Mouse (Mus musculus) heart, postnatal 0 days (tissue): Measurements from ENCODE around the gene Evl. TPM values are rescaled to one million over a fixed set of nuclear protein-coding genes. Genes with fewer than 3 reads are reported as not detected.

ENCODE experiments used
- ATAC-seq: fragments of 200-750 bp; cut with Nextera tagmentation; 2 replicates; pipeline ENCODE4 v1.8.0; 2017; ENCODE audit warnings: low read depth, moderate number of reproducible peaks, moderate library complexity; ENCODE audit not compliant: insufficient read depth
- DNase-seq: peaks from one replicate; pipeline ENCODE4 v3.0.0-alpha.2; 2016; ENCODE audit warnings: low spot score
- H3K27ac ChIP-seq: fragments of 300-500 bp; sonication (generic); 2 replicates; pipeline ENCODE4 v1.5.1; 2014; ENCODE audit warnings: low read depth, mild to moderate bottlenecking
- H3K27me3 ChIP-seq: fragments of 300-500 bp; sonication (generic); 2 replicates; pipeline ENCODE4 v1.6.1; 2014; ENCODE audit warnings: low read length, mixed read lengths; ENCODE audit not compliant: control insufficient read depth, insufficient read depth
- H3K36me3 ChIP-seq: fragments of 300-500 bp; sonication (generic); replicated peaks from 2 replicates; pipeline ENCODE4 v1.6.1; 2014; ENCODE audit warnings: low read length, mixed read lengths; ENCODE audit not compliant: control insufficient read depth, insufficient read depth
- H3K4me1 ChIP-seq: fragments of 300-500 bp; sonication (generic); 2 replicates; pipeline ENCODE4 v1.6.1; 2014; ENCODE audit warnings: antibody characterized with exemption; ENCODE audit not compliant: control insufficient read depth, insufficient read depth
- H3K4me2 ChIP-seq: fragments of 300-500 bp; sonication (generic); 2 replicates; pipeline ENCODE4 v1.6.1; 2014; ENCODE audit warnings: low read depth, mild to moderate bottlenecking, low read length, moderate library complexity
- H3K4me3 ChIP-seq: fragments of 300-500 bp; sonication (generic); 2 replicates; pipeline ENCODE4 v1.5.1; 2014; ENCODE audit warnings: low read depth, low read length
- H3K9ac ChIP-seq: fragments of 300-500 bp; sonication (generic); replicated peaks from 2 replicates; pipeline ENCODE4 v1.6.1; 2014; ENCODE audit warnings: low read depth, low read length, mixed read lengths
- H3K9me3 ChIP-seq: fragments of 300-500 bp; sonication (generic); replicated peaks from 2 replicates; pipeline ENCODE4 v1.6.1; 2016; ENCODE audit warnings: low read length; ENCODE audit not compliant: control insufficient read depth
- CTCF ChIP-seq: IDR thresholded peaks from 2 replicates; pipeline ENCODE4 v1.5.1; 2016; ENCODE audit warnings: antibody characterized with exemption, control low read depth, low read depth
- EP300 ChIP-seq: IDR thresholded peaks from 2 replicates; pipeline ENCODE4 v1.6.1; 2016; ENCODE audit warnings: antibody characterized with exemption, low read depth
- WGBS: fragments of 180-500 bp; shearing (Covaris S2); extraction: QIAGEN DNeasy Blood & Tissue Kit; methylation state at CpG from one replicate; pipeline ENCODE4 v1.1.7; 2014; 5-methylcytosine and 5-hydroxymethylcytosine counted together
- polyA plus RNA-seq: library from polyadenylated mRNA; unstranded; fragments of >200 nt; fragmentation: Nextera tagmentation; extraction: Ambion mirVana; gene quantifications from 2 replicates; pipeline ENCODE4 v1.2.1, GENCODE M21; 2015
- total RNA-seq: library from RNA; depleted of rRNA; stranded (reverse); fragments of >200 nt; gene quantifications from 2 replicates; pipeline ENCODE4 v1.2.3, GENCODE M21; 2014; ENCODE audit warnings: low replicate concordance

The Evl gene
- total and polyA plus RNA-seq, 2 experiments from 2014 or later = 26.6 to 39.5 TPM

DNA sequence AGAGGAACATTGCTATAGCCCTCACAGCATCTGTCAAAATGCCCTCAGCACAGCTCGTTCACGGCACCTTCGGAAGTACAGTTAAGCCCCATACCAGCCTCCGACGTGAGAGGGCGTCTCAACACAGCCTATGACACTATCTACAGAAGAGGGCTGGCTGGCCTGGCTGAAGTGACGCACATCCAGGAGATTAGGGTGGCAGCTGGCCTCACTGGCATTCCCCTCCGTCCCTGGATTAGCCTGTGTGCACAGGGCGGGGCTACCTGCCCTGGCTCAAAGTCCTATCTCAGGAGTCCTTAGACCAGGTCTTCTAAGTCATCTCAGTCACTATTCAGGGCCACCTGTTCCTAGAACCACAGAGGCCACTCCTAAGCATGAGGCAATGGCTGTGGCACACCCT lies 134.6 kb downstream of the Evl start:
- Histone ChIP-seq H3K4me3 (no peak overlapping the region), H3K4me2 (no peak overlapping the region), H3K27ac (no peak overlapping the region), H3K9ac (no peak overlapping the region), H3K36me3 (peaks cover 19% of the 10 kb centered on the region), H3K9me3 (no peaks in the 10 kb centered on the region), H3K27me3 (no peaks in the 10 kb centered on the region), H3K4me1 (peaks cover 5% of the 10 kb centered on the region)
- TF ChIP-seq CTCF (peak; percentile 52), EP300 (no peak)
- ATAC-seq = peak; percentile 81
- peak; percentile 72 for DNase-seq
- 39% methylated on average over 9 of the region's 9 CpGs for WGBS

- Histone ChIP-seq H3K4me1 (peaks cover 5% of the 10 kb centered on the region), H3K4me3 (no peak overlapping the region), H3K36me3 (peaks cover 11% of the 10 kb centered on the region; the same call in 1 of the 2 replicates), H3K27ac (no peak overlapping the region), H3K9me3 (no peaks in the 10 kb centered on the region), H3K9ac (no peak overlapping the region), H3K4me2 (no peak overlapping the region), H3K27me3 (no peaks in the 10 kb centered on the region)
- 68% methylated on average over 9 of the region's 9 CpGs for WGBS
- DNase-seq = no peak
- TF ChIP-seq CTCF = no peak
- TF ChIP-seq EP300 = no peak
- no peak for ATAC-seq
These were observed 136.0 kb downstream of the Evl start for GRCm38 (mm10) chr12:108690529-108690928.

DNA sequence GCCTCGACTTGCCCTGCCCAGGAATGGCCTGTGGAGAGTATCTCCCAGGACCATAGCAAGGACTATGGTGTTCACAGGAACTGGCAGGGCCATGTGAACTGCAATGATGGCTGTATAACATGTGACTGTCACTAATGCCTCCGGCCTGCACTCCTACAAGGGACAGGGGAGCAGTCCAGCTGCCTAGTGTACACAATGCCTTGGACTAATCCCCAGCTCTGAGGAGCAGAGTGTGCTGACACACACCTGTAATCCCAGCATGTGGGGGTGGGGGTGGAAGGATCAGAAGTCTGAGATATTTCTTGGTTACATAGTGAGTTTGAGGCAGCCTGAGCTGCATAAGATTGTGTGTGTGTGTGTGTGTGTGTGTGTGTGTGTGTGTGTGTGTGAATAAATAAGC lies 139.1 kb downstream of the Evl start:
- no peak overlapping the region for H3K4me2 ChIP-seq
- WGBS = 59% methylated on average over 2 of the region's 2 CpGs
- no peaks in the 10 kb centered on the region for H3K27me3 ChIP-seq
- H3K9me3 ChIP-seq = no peaks in the 10 kb centered on the region
- no peak overlapping the region for H3K4me3 ChIP-seq
- H3K4me1 ChIP-seq = peaks cover 4% of the 10 kb centered on the region; the same call in 1 of the 2 replicates
- no peak overlapping the region for H3K27ac ChIP-seq
- H3K36me3 ChIP-seq = no peaks in the 10 kb centered on the region; the same call in 1 of the 2 replicates
- no peak for DNase-seq
- ATAC-seq = no peak
- TF ChIP-seq CTCF (no peak), EP300 (no peak)
- no peak overlapping the region for H3K9ac ChIP-seq

GRCm38 (mm10) chr12:108694223-108694622 lies 139.7 kb downstream of the Evl start:
- Histone ChIP-seq H3K9ac (no peak overlapping the region), H3K9me3 (no peaks in the 10 kb centered on the region), H3K27me3 (no peaks in the 10 kb centered on the region), H3K4me3 (no peak overlapping the region), H3K4me2 (no peak overlapping the region), H3K36me3 (no peaks in the 10 kb centered on the region; the same call in 1 of the 2 replicates), H3K27ac (no peak overlapping the region), H3K4me1 (0 out of 2 replicates have a peak, but pooled peaks cover 7% of the 10 kb centered on the region)
- ATAC-seq = no peak
- WGBS = 56% methylated on average over 1 of the region's 1 CpGs
- no peak for TF ChIP-seq CTCF
- TF ChIP-seq EP300 = no peak
- DNase-seq = no peak

GRCm38 (mm10) chr12:108698697-108699471 lies 144.4 kb downstream of the Evl start:
- 66% methylated on average over 11 of the region's 11 CpGs for WGBS
- Histone ChIP-seq H3K4me1 (peaks cover 16% of the 10 kb centered on the region), H3K9me3 (no peaks in the 10 kb centered on the region), H3K27ac (peak overlapping the region; percentile 18; the same call in 1 of the 2 replicates), H3K4me2 (no peak overlapping the region), H3K9ac (no peak overlapping the region; the same call in 1 of the 2 replicates), H3K27me3 (peaks cover 28% of the 10 kb centered on the region), H3K36me3 (no peaks in the 10 kb centered on the region), H3K4me3 (no peak overlapping the region)
- TF ChIP-seq EP300 = no peak
- no peak for TF ChIP-seq CTCF
- no peak for DNase-seq
- ATAC-seq = peak; percentile 30; the same call in 1 of the 2 replicates

- peaks cover 31% of the 10 kb centered on the region for H3K27me3 ChIP-seq
- no peak for DNase-seq
- 66% methylated on average over 10 of the region's 10 CpGs for WGBS
These were observed 145.1 kb downstream of the Evl start for GRCm38 (mm10) chr12:108699576-108699975.

More at GRCm38 (mm10) chr12:108699576-108699975, 145.1 kb downstream of the Evl start:
- no peaks in the 10 kb centered on the region for H3K9me3 ChIP-seq
- ATAC-seq = no peak
- H3K27ac ChIP-seq = no peak overlapping the region
- TF ChIP-seq EP300 (no peak), CTCF (no peak)
- no peak overlapping the region for H3K4me3 ChIP-seq
- H3K9ac ChIP-seq = no peak overlapping the region
- no peak overlapping the region for H3K4me2 ChIP-seq
- peaks cover 16% of the 10 kb centered on the region for H3K4me1 ChIP-seq
- no peaks in the 10 kb centered on the region for H3K36me3 ChIP-seq
